24 mouse cellular contexts compared by ENCODE assay signal in the genomic region with DNA sequence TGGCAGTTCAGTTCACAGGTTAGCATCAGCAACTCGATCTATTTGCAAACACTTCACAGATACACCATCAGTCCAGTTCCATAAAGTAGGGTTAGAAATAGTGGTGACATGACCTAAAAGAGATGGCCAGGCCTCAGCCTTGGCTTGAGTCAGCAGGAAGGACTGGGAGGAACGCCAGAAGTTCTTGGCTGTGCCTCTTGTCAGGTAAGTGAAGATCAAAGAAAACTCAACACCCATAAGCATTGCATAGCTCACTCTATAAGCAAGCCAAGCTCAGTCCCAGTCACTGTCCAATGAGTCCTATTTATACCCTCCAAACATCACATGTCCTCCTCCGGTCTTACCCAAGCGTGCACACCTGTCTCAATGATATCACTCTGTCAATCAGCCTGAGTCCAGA.
DNase-seq lines count a peak whose midpoint lies in the region; TF ChIP-seq lines count a peak whose summit lies in the region.
"Had no signal": no experiment of that assay in that cellular context is flagged by ENCODE, and none has a peak within 500 bp of the region (broad histone marks: within the 10 kb centered on the region; RNA-seq: fewer than 3 reads in every experiment).

No protein-coding gene starts in this region.

- H3K27ac ChIP-seq in gastrocnemius, adult 2 months, result peak overlapping the region; percentile 79
- H3K27ac ChIP-seq: embryonic facial prominence, embryonic 12.5 days; embryonic facial prominence, embryonic 15.5 days; heart, adult 2 months; heart, embryonic 10.5 days; heart, embryonic 13.5 days; hindbrain, embryonic 14.5 days; hindbrain, postnatal 0 days had no signal

- peak; percentile 19 to 24 for DNase-seq in cerebellum, postnatal 14 days
- DNase-seq in cerebellum, adult 9-10 months, result no peak
- DNase-seq in gastrocnemius, adult 2 months, result peak; percentile 93
- DNase-seq in gastrocnemius, postnatal 10 days, result peak; percentile 13
- peak; percentile 53 to 77 for DNase-seq in gastrocnemius, postnatal 36 days
- no peak for DNase-seq in spleen, postnatal 10 days (ENCODE audit: low spot score in 2 of 2)
- no peak for DNase-seq in left cerebral cortex, postnatal 4 days
- DNase-seq in adrenal gland, postnatal 36 days, result no peak
- DNase-seq: adrenal gland, adult 2 months; adrenal gland, postnatal 14 days; B cell, adult 2 months; cerebellum, adult 18-20 months; cerebellum, adult 9-11 months; forebrain, postnatal 0 days; heart, adult 2 months; heart, postnatal 14 days; heart, postnatal 4 days; kidney, adult 18-20 months had no signal

- intact Hi-C loops in gastrocnemius, adult 2 months (cut with DNase I), result loop anchor here (2.0 to 10.0 kb wide), 3 partner anchors 74 to 479 kb away; a partner anchor contains a TSS
- intact Hi-C loops in gastrocnemius, postnatal 36 days (cut with DNase I), result loop anchor here (5.0 kb wide), 1 partner anchor 86 kb away; a partner anchor contains a TSS
- intact Hi-C loops in left cerebral cortex, postnatal 4 days (cut with DNase I), result no loop called here

- no peak for TF ChIP-seq CTCF in gastrocnemius, adult 2 months (IDR thresholded peaks at IDR 0.05)

- H3K4me3 ChIP-seq in gastrocnemius, adult 2 months, result no peak overlapping the region
- H3K4me3 ChIP-seq: embryonic facial prominence, embryonic 12.5 days; embryonic facial prominence, embryonic 15.5 days; heart, adult 2 months; heart, embryonic 10.5 days; heart, embryonic 13.5 days had no signal

Comparison
In these comparisons a context has a peak if more than half of its experiments do, and no peak if none do; other contexts are left out.
1. DNase-seq: peak in cerebellum, postnatal 14 days (2 of 2), gastrocnemius, adult 2 months (single experiment), gastrocnemius, postnatal 10 days (single experiment) and gastrocnemius, postnatal 36 days (2 of 2); none in cerebellum, adult 9-10 months (single experiment), spleen, postnatal 10 days (0 of 2), left cerebral cortex, postnatal 4 days (single experiment) and adrenal gland, postnatal 36 days (0 of 2).